Mouse (Mus musculus) 3134 (cell line): ENCODE measurements at regions not wholly inside any gene's neighbourhood (a gene's known extent, or its start where the extent isn't known, plus 50 kb on each side); places are given as distances from the start of the nearest gene placed in this dataset.

ENCODE experiments used
- DNase-seq: peaks from one replicate; pipeline ENCODE4 v3.0.0-alpha.2; 2011; ENCODE audit warnings: low spot score; ENCODE audit not compliant: insufficient read length; ENCODE audit errors: extremely low read depth

- no peak for DNase-seq
These were observed 51.7 kb upstream of the Rasgrf1 start for GRCm38 (mm10) chr9:89858005-89858404.

- no peak for DNase-seq
These were observed 59.0 kb upstream of the Rasgrf1 start for GRCm38 (mm10) chr9:89850491-89851282.

GRCm38 (mm10) chr9:89849947-89850346, 59.8 kb upstream of the Rasgrf1 start:
- DNase-seq = no peak

- no peak for DNase-seq
These were observed 61.1 kb upstream of the Rasgrf1 start for GRCm38 (mm10) chr9:89848571-89848970.

- no peak for DNase-seq
These were observed 62.7 kb upstream of the Rasgrf1 start for GRCm38 (mm10) chr9:89846973-89847372.

- DNase-seq = no peak
These were observed 67.0 kb upstream of the Rasgrf1 start for GRCm38 (mm10) chr9:89842776-89843089.

GRCm38 (mm10) chr9:89841866-89842775, 67.6 kb upstream of the Rasgrf1 start:
- no peak for DNase-seq

- DNase-seq = no peak
These were observed 68.3 kb upstream of the Rasgrf1 start for GRCm38 (mm10) chr9:89841371-89841770.

GRCm38 (mm10) chr9:89836454-89837245, 73.1 kb upstream of the Rasgrf1 start:
- no peak for DNase-seq

- DNase-seq = no peak
These were observed 76.1 kb upstream of the Rasgrf1 start for GRCm38 (mm10) chr9:89833596-89833995.

- DNase-seq = peak; percentile 16
These were observed 77.9 kb upstream of the Rasgrf1 start for GRCm38 (mm10) chr9:89831855-89832254.

- DNase-seq = peak; percentile 8
These were observed 81.6 kb upstream of the Rasgrf1 start for GRCm38 (mm10) chr9:89828156-89828555.

GRCm38 (mm10) chr9:89827564-89827963, 82.1 kb upstream of the Rasgrf1 start:
- DNase-seq = no peak

GRCm38 (mm10) chr9:89826712-89827548, 82.8 kb upstream of the Rasgrf1 start:
- DNase-seq = peak; percentile 45

GRCm38 (mm10) chr9:89821853-89822243, 83.6 kb upstream of the Ankrd34c start:
- DNase-seq = no peak

- DNase-seq = no peak
These were observed 83.0 kb upstream of the Ankrd34c start for GRCm38 (mm10) chr9:89821109-89821852.

GRCm38 (mm10) chr9:89813616-89814318, 75.5 kb upstream of the Ankrd34c start:
- DNase-seq = no peak

- DNase-seq = no peak
These were observed 69.1 kb upstream of the Ankrd34c start for GRCm38 (mm10) chr9:89807381-89807780.

- DNase-seq = no peak
These were observed 64.4 kb upstream of the Ankrd34c start for GRCm38 (mm10) chr9:89802658-89803057.
